ENCODE assay signal across 10 mouse cellular contexts in genomic region chr2:166735469-166736001, GRCm38 (mm10). TPM values are rescaled to one million over a fixed set of nuclear protein-coding genes. Genes with fewer than 3 reads are reported as not detected.
DNase-seq lines count a peak whose midpoint lies in the region; ATAC-seq and TF ChIP-seq lines count a peak whose summit lies in the region.
"Had no signal": no experiment of that assay in that cellular context is flagged by ENCODE, and none has a peak within 500 bp of the region (broad histone marks: within the 10 kb centered on the region; RNA-seq: fewer than 3 reads in every experiment).

No protein-coding gene starts in this region.

- no peaks in the 10 kb centered on the region for H3K27me3 ChIP-seq in forebrain, embryonic 13.5 days
- no peaks in the 10 kb centered on the region for H3K27me3 ChIP-seq in forebrain, embryonic 12.5 days
- no peaks in the 10 kb centered on the region for H3K27me3 ChIP-seq in hindbrain, embryonic 16.5 days (replicated peaks; ENCODE audit: control insufficient read depth, insufficient read depth, low read length)
- no peaks in the 10 kb centered on the region for H3K27me3 ChIP-seq in midbrain, embryonic 16.5 days (ENCODE audit: control insufficient read depth, insufficient read depth, low read depth, low read length)
- H3K27me3 ChIP-seq in thymus, adult 2 months (ENCODE audit: control insufficient read depth, insufficient read depth, low read length): no peaks in the 10 kb centered on the region

- no peaks in the 10 kb centered on the region for H3K9me3 ChIP-seq in forebrain, embryonic 13.5 days (replicated peaks)
- H3K9me3 ChIP-seq in forebrain, embryonic 12.5 days: no peaks in the 10 kb centered on the region
- H3K9me3 ChIP-seq in hindbrain, embryonic 16.5 days (ENCODE audit: control insufficient read depth, low read length): no peaks in the 10 kb centered on the region
- H3K9me3 ChIP-seq in midbrain, embryonic 16.5 days (replicated peaks; ENCODE audit: control insufficient read depth, low read length, poor library complexity, severe bottlenecking): no peaks in the 10 kb centered on the region
- H3K9me3 ChIP-seq: liver, embryonic 15.5 days had no signal

- peak; percentile 56 for DNase-seq in embryo, embryonic 9.5 days (ENCODE audit: extremely low spot score)
- DNase-seq in B cell, adult 2 months: no peak
- no peak for DNase-seq in thymus, adult 2 months
- DNase-seq in urinary bladder, adult 18-20 months (ENCODE audit: low spot score in 2 of 2): no peak
- DNase-seq: cerebellum, postnatal 10 days had no signal

- 0 out of 2 replicates have a peak overlapping the region, but pooled peaks have one; percentile 43 for H3K9ac ChIP-seq in forebrain, embryonic 13.5 days
- no peak overlapping the region for H3K9ac ChIP-seq in forebrain, embryonic 12.5 days
- H3K9ac ChIP-seq in hindbrain, embryonic 16.5 days (ENCODE audit: low read depth, low read length): peak overlapping the region; percentile 38; the same call in 1 of the 2 replicates
- H3K9ac ChIP-seq in midbrain, embryonic 16.5 days (ENCODE audit: low read depth, low read length): peak overlapping the region; percentile 50
- H3K9ac ChIP-seq: liver, embryonic 15.5 days had no signal

- TF ChIP-seq POLR2A in thymus, adult 2 months (IDR thresholded peaks at IDR 0.05; ENCODE audit: control insufficient read depth, extremely low read depth, insufficient read depth, low read length, poor library complexity): no peak

- no peak for TF ChIP-seq CTCF in thymus, adult 2 months (IDR thresholded peaks at IDR 0.05; ENCODE audit: borderline replicate concordance, control insufficient read depth, extremely low read depth, insufficient read depth, low read length, poor library complexity)

- no peak overlapping the region for H3K27ac ChIP-seq in forebrain, embryonic 13.5 days
- no peak overlapping the region for H3K27ac ChIP-seq in forebrain, embryonic 12.5 days
- 0 out of 2 replicates have a peak overlapping the region, but pooled peaks have one; percentile 31 for H3K27ac ChIP-seq in hindbrain, embryonic 16.5 days (ENCODE audit: low read depth, low read length)
- peak overlapping the region; percentile 60; the same call in 1 of the 2 replicates for H3K27ac ChIP-seq in midbrain, embryonic 16.5 days (ENCODE audit: low read length)
- no peak overlapping the region for H3K27ac ChIP-seq in thymus, adult 2 months (ENCODE audit: control insufficient read depth, insufficient read depth, low read length)
- H3K27ac ChIP-seq: liver, embryonic 15.5 days had no signal

- peaks cover 6% of the 10 kb centered on the region for H3K4me1 ChIP-seq in forebrain, embryonic 13.5 days
- peaks cover 11% of the 10 kb centered on the region for H3K4me1 ChIP-seq in forebrain, embryonic 12.5 days
- H3K4me1 ChIP-seq in hindbrain, embryonic 16.5 days (ENCODE audit: control insufficient read depth, insufficient read depth, low read depth, low read length): peaks cover under 1% of the 10 kb centered on the region; the same call in 1 of the 2 replicates
- H3K4me1 ChIP-seq in midbrain, embryonic 16.5 days (ENCODE audit: control insufficient read depth, insufficient read depth, low read length): peaks cover 6% of the 10 kb centered on the region
- H3K4me1 ChIP-seq in thymus, adult 2 months (replicated peaks; ENCODE audit: control insufficient read depth, insufficient read depth, low read length): peaks cover 9% of the 10 kb centered on the region

- ATAC-seq in forebrain, embryonic 13.5 days: no peak
- no peak for ATAC-seq in forebrain, embryonic 12.5 days (ENCODE audit: low FRiP score)
- peak; percentile 58 for ATAC-seq in hindbrain, embryonic 16.5 days
- no peak for ATAC-seq in midbrain, embryonic 16.5 days

- H3K36me3 ChIP-seq in forebrain, embryonic 13.5 days (ENCODE audit: poor library complexity, severe bottlenecking): no peaks in the 10 kb centered on the region
- H3K36me3 ChIP-seq in forebrain, embryonic 12.5 days (replicated peaks): no peaks in the 10 kb centered on the region
- H3K36me3 ChIP-seq in hindbrain, embryonic 16.5 days (ENCODE audit: control insufficient read depth, insufficient read depth, low read length): no peaks in the 10 kb centered on the region
- no peaks in the 10 kb centered on the region for H3K36me3 ChIP-seq in midbrain, embryonic 16.5 days (ENCODE audit: control insufficient read depth, insufficient read depth, low read length)
- no peaks in the 10 kb centered on the region for H3K36me3 ChIP-seq in thymus, adult 2 months (ENCODE audit: control insufficient read depth, insufficient read depth, low read length)
- H3K36me3 ChIP-seq: liver, embryonic 15.5 days had no signal

- H3K4me3 ChIP-seq in forebrain, embryonic 13.5 days: no peak overlapping the region
- H3K4me3 ChIP-seq in forebrain, embryonic 12.5 days (replicated peaks): no peak overlapping the region
- no peak overlapping the region for H3K4me3 ChIP-seq in hindbrain, embryonic 16.5 days (ENCODE audit: low read length)
- no peak overlapping the region for H3K4me3 ChIP-seq in midbrain, embryonic 16.5 days (ENCODE audit: low read depth, low read length)
- no peak overlapping the region for H3K4me3 ChIP-seq in thymus, adult 2 months (ENCODE audit: control insufficient read depth, insufficient read depth, low read length)
- H3K4me3 ChIP-seq: liver, embryonic 15.5 days had no signal

- whole genome bisulfite sequencing in forebrain, embryonic 13.5 days: 38% methylated on average over 15 of the region's 15 CpGs
- WGBS in forebrain, embryonic 12.5 days: 38% methylated on average over 15 of the region's 15 CpGs
- WGBS in hindbrain, embryonic 16.5 days: 32% methylated on average over 15 of the region's 15 CpGs
- 15% methylated on average over 14 of the region's 15 CpGs for WGBS in midbrain, embryonic 16.5 days
- WGBS in thymus, adult 2 months: 61% methylated on average over 15 of the region's 15 CpGs

- H3K4me2 ChIP-seq in forebrain, embryonic 13.5 days: peak overlapping the region; percentile 27
- H3K4me2 ChIP-seq in forebrain, embryonic 12.5 days: no peak overlapping the region
- H3K4me2 ChIP-seq in hindbrain, embryonic 16.5 days (ENCODE audit: low read length): peak overlapping the region; percentile 37
- peak overlapping the region; percentile 38 for H3K4me2 ChIP-seq in midbrain, embryonic 16.5 days (ENCODE audit: low read length)
- H3K4me2 ChIP-seq: liver, embryonic 15.5 days had no signal

RNA-seq across cellular contexts. Expression of gene Prex1, which starts 21.9 kb away (rescaled TPM):
- 28.6 and 32.7 TPM in 2 replicates for polyA plus RNA-seq in forebrain, embryonic 13.5 days (2015; fragmentation: Nextera tagmentation; extraction: Ambion mirVana)
- polyA plus RNA-seq in forebrain, embryonic 12.5 days (2016; fragmentation: Nextera tagmentation; extraction: Ambion mirVana): 29.9 and 30.7 TPM in 2 replicates
- 27.3 and 32.5 TPM in 2 replicates for polyA plus RNA-seq in hindbrain, embryonic 16.5 days (2015; fragmentation: Nextera tagmentation; extraction: Ambion mirVana)
- 19.3 and 22.0 TPM in 2 replicates for polyA plus RNA-seq in midbrain, embryonic 16.5 days (2015; fragmentation: Nextera tagmentation; extraction: Ambion mirVana)
- 264 and 297 TPM in 2 replicates for polyA plus RNA-seq in thymus, adult 2 months (2012; rRNA removed)

RNA-seq across cellular contexts. Expression of gene Trp53rkb, which starts 56.8 kb away (rescaled TPM):
- 6.7 and 10.9 TPM in 2 replicates for polyA plus RNA-seq in forebrain, embryonic 13.5 days (2015; fragmentation: Nextera tagmentation; extraction: Ambion mirVana)
- 10.0 and 11.1 TPM in 2 replicates for polyA plus RNA-seq in forebrain, embryonic 12.5 days (2016; fragmentation: Nextera tagmentation; extraction: Ambion mirVana)
- 7.3 and 7.8 TPM in 2 replicates for polyA plus RNA-seq in hindbrain, embryonic 16.5 days (2015; fragmentation: Nextera tagmentation; extraction: Ambion mirVana)
- polyA plus RNA-seq in midbrain, embryonic 16.5 days (2015; fragmentation: Nextera tagmentation; extraction: Ambion mirVana): 8.8 and 9.0 TPM in 2 replicates
- 10.2 and 11.4 TPM in 2 replicates for polyA plus RNA-seq in thymus, adult 2 months (2012; rRNA removed)

Comparison
In these comparisons a context has a peak if more than half of its experiments do, and no peak if none do; other contexts are left out.
1. H3K27ac ChIP-seq: peak in hindbrain, embryonic 16.5 days (single experiment) and midbrain, embryonic 16.5 days (single experiment); none in forebrain, embryonic 13.5 days (single experiment), forebrain, embryonic 12.5 days (single experiment) and thymus, adult 2 months (single experiment).